Mouse (Mus musculus): ENCODE results near the gene Camta1. TPM values are rescaled to one million over a fixed set of nuclear protein-coding genes. Genes with fewer than 3 reads are reported as not detected.

Camta1 gene
- polyA plus RNA-seq, 1 experiment = 13.4 TPM

DNA sequence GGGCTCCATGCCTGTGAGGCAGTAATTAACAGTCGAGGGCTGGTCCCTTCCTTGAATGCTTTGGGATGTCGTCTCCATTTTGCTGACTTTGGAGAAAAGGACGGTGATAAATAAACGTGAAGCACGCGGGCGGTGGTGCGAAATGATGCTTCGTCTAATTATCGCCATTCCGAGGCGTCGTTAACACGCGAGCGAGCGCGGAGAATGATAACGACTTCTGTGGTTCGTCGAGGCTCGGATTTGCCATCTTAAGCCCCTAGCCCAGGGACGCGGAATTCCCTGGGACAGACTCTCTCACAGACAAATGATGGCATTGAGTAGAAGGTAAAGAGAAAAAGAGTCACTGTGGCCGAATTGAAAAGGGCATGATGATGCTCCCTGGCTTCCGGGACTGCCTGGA lies 485.4 kb downstream of the Camta1 start:
- Histone ChIP-seq H3K27me3 (replicated peaks) (no peaks in the 10 kb centered on the region), H3K4me1 (no peaks in the 10 kb centered on the region), H3K4me3 (replicated peaks) (no peak overlapping the region), H3K36me3 (replicated peaks; ENCODE audit: low read length) (no peaks in the 10 kb centered on the region), H3K9me3 (peaks cover 21% of the 10 kb centered on the region; the same call in 1 of the 2 replicates)
- TF ChIP-seq FLI1 (IDR thresholded peaks at IDR 0.05; ENCODE audit: low read length) = no peak
- no peak for TF ChIP-seq GATA1 (IDR thresholded peaks at IDR 0.05; ENCODE audit: borderline replicate concordance, low read length)

DNA sequence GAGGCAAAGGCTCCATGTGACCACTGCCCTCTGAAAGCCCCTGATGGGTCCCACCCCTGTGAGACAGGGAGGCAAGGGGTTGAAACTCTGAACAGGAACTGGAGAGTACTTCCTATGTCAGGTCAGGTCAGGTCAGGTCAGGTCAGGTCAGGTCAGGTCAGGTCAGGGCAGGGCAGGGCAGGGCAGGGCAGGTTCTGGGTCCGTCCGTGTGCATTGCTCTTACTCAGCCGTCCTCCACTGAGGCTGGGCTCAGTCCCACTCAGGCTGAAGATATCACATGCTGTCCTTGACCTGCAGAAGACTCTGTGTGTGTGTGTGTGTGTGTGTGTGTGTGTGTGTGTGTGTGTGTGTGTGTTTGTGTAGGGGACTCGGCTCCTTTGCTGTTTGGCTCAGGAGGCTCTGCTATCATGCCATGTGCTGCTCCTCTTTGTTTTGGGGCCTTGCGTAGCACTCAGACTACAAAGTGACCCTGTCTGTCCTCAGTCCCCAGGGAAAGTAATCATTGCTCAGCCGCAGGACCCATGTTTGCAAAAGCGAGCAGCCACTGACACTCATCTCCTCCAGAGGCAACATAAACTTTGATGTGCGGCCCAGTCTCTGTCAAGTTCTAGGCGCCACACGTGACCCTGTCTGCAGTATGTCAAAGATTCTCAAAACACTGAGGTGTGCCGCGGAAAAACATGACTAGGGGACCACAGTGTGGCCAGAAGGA lies 488.7 kb downstream of the Camta1 start:
- Histone ChIP-seq H3K9me3 (peaks cover 13% of the 10 kb centered on the region; the same call in 1 of the 2 replicates), H3K4me3 (replicated peaks) (no peak overlapping the region), H3K27me3 (replicated peaks) (no peaks in the 10 kb centered on the region), H3K36me3 (replicated peaks; ENCODE audit: low read length) (no peaks in the 10 kb centered on the region), H3K4me1 (no peaks in the 10 kb centered on the region)
- TF ChIP-seq GATA1 (IDR thresholded peaks at IDR 0.05; ENCODE audit: borderline replicate concordance, low read length) = no peak
- no peak for TF ChIP-seq FLI1 (IDR thresholded peaks at IDR 0.05; ENCODE audit: low read length)

DNA sequence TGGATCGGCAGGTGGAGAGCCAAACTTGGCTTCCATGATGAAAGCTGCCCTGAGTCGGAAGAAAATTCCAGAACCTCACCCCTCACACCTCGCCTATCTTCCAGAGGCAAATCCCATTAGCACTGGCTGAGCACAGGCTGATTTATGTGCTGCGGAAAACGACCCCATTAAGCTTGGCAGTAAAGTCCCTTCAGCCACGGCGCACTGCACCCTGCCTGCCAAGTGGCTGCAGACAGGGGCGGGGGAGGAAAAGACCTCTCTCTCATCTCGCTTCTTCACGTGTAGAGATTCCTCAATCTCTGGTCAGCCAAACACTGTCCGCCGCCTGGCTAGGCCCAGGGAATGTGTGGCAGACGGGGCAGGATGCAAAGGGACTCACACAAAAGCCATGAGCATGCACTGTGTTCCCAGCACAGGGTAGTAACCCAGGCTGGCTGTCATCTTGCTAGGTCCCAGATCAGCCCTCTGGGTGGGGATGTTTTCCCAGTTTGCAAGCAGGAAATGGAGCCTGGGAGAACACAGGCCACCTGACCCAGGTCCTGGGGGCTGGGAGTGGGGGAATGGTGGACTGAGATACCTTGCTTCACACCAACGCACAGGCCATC lies 494.6 kb downstream of the Camta1 start:
- Histone ChIP-seq H3K36me3 (replicated peaks; ENCODE audit: low read length) (no peaks in the 10 kb centered on the region), H3K9me3 (peaks cover 3% of the 10 kb centered on the region; the same call in 1 of the 2 replicates), H3K4me1 (no peaks in the 10 kb centered on the region), H3K4me3 (replicated peaks) (no peak overlapping the region), H3K27me3 (replicated peaks) (no peaks in the 10 kb centered on the region)
- TF ChIP-seq FLI1 (IDR thresholded peaks at IDR 0.05; ENCODE audit: low read length) (no peak), GATA1 (IDR thresholded peaks at IDR 0.05; ENCODE audit: borderline replicate concordance, low read length) (no peak)

DNA sequence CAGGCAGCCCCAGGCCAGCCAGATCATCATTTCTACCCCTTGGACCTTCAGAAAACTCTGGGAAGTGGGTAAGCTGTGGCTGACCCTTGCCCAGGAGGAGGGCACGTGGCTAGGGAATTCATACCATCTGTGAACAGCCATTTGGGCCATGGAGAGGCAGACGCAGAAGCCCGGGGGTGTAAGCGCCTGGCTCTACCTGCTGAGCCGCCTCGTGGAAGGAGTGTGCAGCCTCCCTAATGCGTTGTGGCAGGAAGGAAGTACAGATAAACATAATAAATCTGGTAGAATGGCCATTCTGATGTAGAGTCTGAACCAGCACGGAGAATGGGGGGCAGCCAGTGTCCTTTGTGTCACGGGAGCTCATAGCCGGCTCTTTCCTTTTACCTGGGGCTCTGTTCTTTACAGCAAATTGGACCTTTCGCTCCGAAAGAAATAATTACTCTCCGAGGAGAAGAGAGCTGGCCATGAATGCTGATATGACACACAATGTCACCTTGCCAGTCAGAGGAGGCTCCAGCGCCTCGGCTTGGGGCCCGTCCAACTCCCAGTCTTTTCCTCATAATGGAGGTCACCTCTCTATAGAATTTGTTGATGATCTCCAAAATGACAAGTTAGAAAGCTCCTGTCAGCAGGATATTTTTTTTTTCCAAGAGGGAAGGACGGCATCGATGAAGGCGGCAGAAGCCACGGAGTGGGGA lies 500.6 kb downstream of the Camta1 start:
- H3K36me3 ChIP-seq (replicated peaks; ENCODE audit: low read length) = no peaks in the 10 kb centered on the region
- H3K9me3 ChIP-seq = peaks cover 3% of the 10 kb centered on the region; the same call in 1 of the 2 replicates
- TF ChIP-seq FLI1 (IDR thresholded peaks at IDR 0.05; ENCODE audit: low read length) (no peak), GATA1 (IDR thresholded peaks at IDR 0.05; ENCODE audit: borderline replicate concordance, low read length) (no peak)
- no peak overlapping the region for H3K4me3 ChIP-seq (replicated peaks)
- H3K4me1 ChIP-seq = no peaks in the 10 kb centered on the region
- H3K27me3 ChIP-seq (replicated peaks) = peaks cover 15% of the 10 kb centered on the region

DNA sequence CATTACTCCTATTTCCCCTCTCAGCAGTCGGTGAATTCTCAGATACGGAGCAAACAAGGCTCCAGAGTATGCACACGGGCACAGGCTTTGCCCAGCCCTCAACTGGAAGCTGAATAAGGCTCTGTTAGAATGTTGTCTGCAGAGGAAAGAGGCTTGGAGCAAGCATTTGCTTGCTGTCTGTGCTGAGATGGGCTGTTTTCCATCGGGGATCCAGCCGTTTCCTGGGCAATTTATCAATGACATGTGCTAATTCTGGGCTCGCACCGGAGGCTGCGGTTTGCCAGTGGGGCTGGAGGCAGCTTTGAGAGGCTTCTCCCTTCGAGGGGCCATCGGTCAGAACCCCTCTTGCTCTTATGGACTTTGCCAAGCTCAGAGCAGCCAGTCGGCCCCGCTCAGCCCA lies 506.2 kb downstream of the Camta1 start:
- Histone ChIP-seq H3K27me3 (replicated peaks) (peaks cover 24% of the 10 kb centered on the region), H3K4me3 (replicated peaks) (no peak overlapping the region), H3K4me1 (peaks cover 9% of the 10 kb centered on the region), H3K9me3 (no peaks in the 10 kb centered on the region), H3K36me3 (replicated peaks; ENCODE audit: low read length) (no peaks in the 10 kb centered on the region)
- TF ChIP-seq GATA1 (IDR thresholded peaks at IDR 0.05; ENCODE audit: borderline replicate concordance, low read length) (no peak), FLI1 (IDR thresholded peaks at IDR 0.05; ENCODE audit: low read length) (no peak)

DNA sequence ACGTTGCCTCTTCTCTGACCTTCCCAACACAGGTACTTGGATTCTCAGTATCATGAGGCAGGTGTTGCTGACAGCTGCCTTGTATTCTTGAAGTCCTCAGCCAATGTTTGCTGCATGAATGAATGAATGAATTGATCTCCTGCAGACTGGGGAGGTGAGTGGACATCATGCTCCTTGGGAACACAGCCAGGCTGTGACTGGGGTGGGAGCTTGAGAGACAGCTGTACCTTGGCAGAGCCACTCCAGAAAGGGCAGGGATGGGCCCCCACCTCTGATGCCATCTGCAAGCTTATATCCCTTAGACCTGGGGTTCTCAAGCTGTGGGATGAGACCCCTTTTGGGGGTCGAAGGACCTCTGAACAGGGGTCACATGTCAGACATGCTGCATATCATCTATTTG lies 508.9 kb downstream of the Camta1 start:
- H3K4me1 ChIP-seq = peaks cover 9% of the 10 kb centered on the region
- peaks cover 14% of the 10 kb centered on the region for H3K9me3 ChIP-seq
- peaks cover 24% of the 10 kb centered on the region for H3K27me3 ChIP-seq (replicated peaks)
- no peak overlapping the region for H3K4me3 ChIP-seq (replicated peaks)
- no peak for TF ChIP-seq GATA1 (IDR thresholded peaks at IDR 0.05; ENCODE audit: borderline replicate concordance, low read length)
- TF ChIP-seq FLI1 (IDR thresholded peaks at IDR 0.05; ENCODE audit: low read length) = no peak
- H3K36me3 ChIP-seq (replicated peaks; ENCODE audit: low read length) = no peaks in the 10 kb centered on the region

DNA sequence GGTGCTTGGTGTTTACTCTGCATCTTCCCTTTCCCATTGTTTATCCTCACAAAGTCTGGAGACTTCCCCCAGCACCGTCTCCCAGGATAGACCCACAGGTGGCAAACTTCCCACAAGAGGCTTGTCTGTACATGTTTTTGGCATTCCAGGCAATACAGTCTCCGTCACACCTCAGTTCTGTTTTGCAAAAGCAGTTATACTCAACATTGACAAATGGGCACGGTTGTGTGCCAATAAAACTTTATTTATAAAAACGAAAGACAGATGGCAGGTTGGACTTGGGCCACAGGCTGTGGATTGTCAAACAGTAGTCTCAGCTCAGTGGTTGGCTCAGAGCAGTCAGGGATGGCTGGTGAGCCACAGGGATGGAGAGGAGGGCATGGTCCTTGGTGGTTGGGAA lies 509.4 kb downstream of the Camta1 start:
- Histone ChIP-seq H3K4me3 (replicated peaks) (no peak overlapping the region), H3K27me3 (replicated peaks) (peaks cover 19% of the 10 kb centered on the region), H3K36me3 (replicated peaks; ENCODE audit: low read length) (no peaks in the 10 kb centered on the region), H3K9me3 (peaks cover 20% of the 10 kb centered on the region), H3K4me1 (peaks cover 9% of the 10 kb centered on the region)
- no peak for TF ChIP-seq FLI1 (IDR thresholded peaks at IDR 0.05; ENCODE audit: low read length)
- TF ChIP-seq GATA1 (IDR thresholded peaks at IDR 0.05; ENCODE audit: borderline replicate concordance, low read length) = no peak

DNA sequence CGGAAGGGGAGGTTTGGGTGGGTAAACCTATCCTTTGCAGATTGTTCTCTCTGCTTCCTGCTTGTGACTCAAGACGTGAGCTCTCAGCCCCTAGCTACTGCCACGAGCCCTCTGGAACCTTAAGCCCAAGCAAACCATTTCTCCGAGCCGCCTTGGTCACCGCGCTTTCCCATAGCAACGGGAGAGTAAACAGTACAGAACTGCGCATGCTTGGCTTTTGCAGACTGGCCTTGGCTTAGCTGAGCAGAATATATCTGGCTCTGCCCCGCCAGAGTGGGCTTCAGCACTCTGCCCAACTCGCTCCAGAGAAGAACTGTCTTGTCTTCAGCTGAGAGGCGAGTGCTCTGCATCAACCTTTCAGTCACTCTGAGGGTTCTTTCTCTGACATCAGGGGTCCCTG lies 509.9 kb downstream of the Camta1 start:
- TF ChIP-seq FLI1 (IDR thresholded peaks at IDR 0.05; ENCODE audit: low read length) (no peak), GATA1 (IDR thresholded peaks at IDR 0.05; ENCODE audit: borderline replicate concordance, low read length) (no peak)
- H3K4me1 ChIP-seq = peaks cover 9% of the 10 kb centered on the region
- H3K4me3 ChIP-seq (replicated peaks) = no peak overlapping the region
- H3K9me3 ChIP-seq = peaks cover 25% of the 10 kb centered on the region
- no peaks in the 10 kb centered on the region for H3K36me3 ChIP-seq (replicated peaks; ENCODE audit: low read length)
- peaks cover 15% of the 10 kb centered on the region for H3K27me3 ChIP-seq (replicated peaks)

DNA sequence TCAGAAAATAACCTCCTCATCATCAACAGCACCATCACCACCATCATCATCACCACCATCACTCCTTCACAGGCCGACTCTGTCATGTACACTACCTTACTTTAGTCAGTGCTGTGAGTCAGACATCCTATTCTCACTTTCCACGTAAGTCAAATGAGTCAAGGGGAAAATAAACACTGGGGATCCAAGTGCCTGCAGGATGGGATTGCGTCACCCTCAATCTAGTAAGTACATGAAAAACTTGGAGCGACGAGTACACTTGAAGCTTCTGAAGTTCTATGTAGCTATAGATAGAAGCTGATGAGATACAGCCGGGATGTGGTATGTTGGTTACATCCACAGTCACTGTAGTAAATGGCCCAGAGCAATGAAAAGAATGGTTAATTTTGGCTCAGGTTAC lies 514.1 kb downstream of the Camta1 start:
- Histone ChIP-seq H3K9me3 (peaks cover 47% of the 10 kb centered on the region), H3K4me3 (replicated peaks) (no peak overlapping the region), H3K27me3 (replicated peaks) (no peaks in the 10 kb centered on the region), H3K4me1 (no peaks in the 10 kb centered on the region), H3K36me3 (replicated peaks; ENCODE audit: low read length) (no peaks in the 10 kb centered on the region)
- TF ChIP-seq GATA1 (IDR thresholded peaks at IDR 0.05; ENCODE audit: borderline replicate concordance, low read length) = no peak
- TF ChIP-seq FLI1 (IDR thresholded peaks at IDR 0.05; ENCODE audit: low read length) = no peak

DNA sequence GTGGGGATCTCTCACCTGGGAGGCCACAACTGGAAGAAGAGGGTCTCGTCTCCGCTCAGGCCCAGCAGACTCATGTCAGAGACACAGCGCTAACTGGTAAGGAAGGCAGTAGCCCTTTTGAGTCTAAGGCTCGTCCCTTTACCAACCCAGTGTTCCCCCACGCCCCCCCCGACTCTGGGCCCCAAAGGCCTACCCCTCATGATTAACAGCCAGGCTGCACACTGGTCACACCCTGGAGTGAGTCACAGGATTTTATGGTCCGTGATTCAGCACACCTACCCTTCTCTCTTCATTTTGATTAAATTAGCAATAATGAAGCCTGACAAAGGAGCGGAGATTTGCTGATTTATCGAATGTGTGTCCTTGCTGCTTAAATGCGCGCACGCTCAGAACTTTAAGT lies 515.0 kb downstream of the Camta1 start:
- Histone ChIP-seq H3K4me1 (no peaks in the 10 kb centered on the region), H3K36me3 (replicated peaks; ENCODE audit: low read length) (no peaks in the 10 kb centered on the region), H3K4me3 (replicated peaks) (no peak overlapping the region), H3K27me3 (replicated peaks) (no peaks in the 10 kb centered on the region), H3K9me3 (peaks cover 47% of the 10 kb centered on the region)
- TF ChIP-seq GATA1 (IDR thresholded peaks at IDR 0.05; ENCODE audit: borderline replicate concordance, low read length) (no peak), FLI1 (IDR thresholded peaks at IDR 0.05; ENCODE audit: low read length) (no peak)
